Mouse (Mus musculus) MEL (cell line): ENCODE data around the gene Il6ra. TPM values are rescaled to one million over a fixed set of nuclear protein-coding genes. Genes with fewer than 3 reads are reported as not detected.

Source experiments
- DNase-seq: peaks from one replicate; pipeline ENCODE4 v3.0.0; 2011; ENCODE audit warnings: low read depth, low spot score
- H3K27ac ChIP-seq: 2 replicates; pipeline ENCODE4 v1.5.1; 2012; ENCODE audit warnings: low read depth, mild to moderate bottlenecking, control low read depth, low read length, moderate library complexity; ENCODE audit not compliant: control insufficient read depth
- H3K27me3 ChIP-seq, 2 experiments: fragments of 150-350 bp in 1 of 2; sonication (generic) in 1 of 2; 2 replicates each; pipeline ENCODE4 v1.6.1; 2012; ENCODE audit warnings: low read length in 2 of 2, mild to moderate bottlenecking in 2 of 2, improper control_type of control experiment in 1 of 2, moderate library complexity in 1 of 2; ENCODE audit not compliant: insufficient read depth in 2 of 2, control insufficient read depth in 1 of 2
- H3K36me3 ChIP-seq, 2 experiments: 2 replicates each; pipeline ENCODE4 v1.6.1; 2012 to 2014; ENCODE audit warnings: low read length in 2 of 2, improper control_type of control experiment in 1 of 2, inconsistent platforms in 1 of 2, mild to moderate bottlenecking in 1 of 2; ENCODE audit not compliant: insufficient read depth in 2 of 2, control insufficient read depth in 1 of 2
- H3K4me1 ChIP-seq, 2 experiments: fragments of 150-350 bp in 1 of 2; sonication (generic) in 1 of 2; 2 replicates each; pipeline ENCODE4 v1.6.1; 2012; ENCODE audit warnings: low read length in 2 of 2, improper control_type of control experiment in 1 of 2, mild to moderate bottlenecking in 1 of 2; ENCODE audit not compliant: insufficient read depth in 2 of 2, control insufficient read depth in 1 of 2
- H3K4me3 ChIP-seq, 2 experiments: fragments of 150-350 bp in 1 of 2; sonication (generic) in 1 of 2; 2 replicates each; pipeline ENCODE4 v1.5.1; 2012; ENCODE audit warnings: low read depth in 2 of 2, low read length in 2 of 2, mild to moderate bottlenecking in 2 of 2, moderate library complexity in 2 of 2, control low read depth in 1 of 2, improper control_type of control experiment in 1 of 2; ENCODE audit not compliant: control insufficient read depth in 1 of 2, insufficient read depth in 1 of 2
- H3K79me2 ChIP-seq: 2 replicates; pipeline ENCODE4 v1.6.1; 2012; ENCODE audit warnings: mild to moderate bottlenecking, low read length, moderate library complexity; ENCODE audit not compliant: control insufficient read depth, poor library complexity, insufficient read depth
- H3K9ac ChIP-seq: 2 replicates; pipeline ENCODE4 v1.6.1; 2012; ENCODE audit warnings: low read depth, mild to moderate bottlenecking, control low read depth, low read length, moderate library complexity; ENCODE audit not compliant: control insufficient read depth, poor library complexity, severe bottlenecking
- H3K9me3 ChIP-seq: fragments of 150-350 bp; sonication (generic); replicated peaks from 2 replicates; pipeline ENCODE4 v1.6.1; 2012; ENCODE audit warnings: mild to moderate bottlenecking, low read length, improper control_type of control experiment, moderate library complexity; ENCODE audit not compliant: insufficient read depth
- BHLHE40 ChIP-seq: IDR thresholded peaks from 2 replicates; pipeline ENCODE4 v1.6.1; 2012; ENCODE audit warnings: low read depth, mild to moderate bottlenecking, inconsistent platforms, low read length, improper control_type of control experiment, borderline replicate concordance
- CHD1 ChIP-seq: IDR thresholded peaks from 2 replicates; pipeline ENCODE4 v1.6.1; 2012; ENCODE audit warnings: low read depth, mild to moderate bottlenecking, inconsistent platforms, low read length, improper control_type of control experiment
- CHD2 ChIP-seq: IDR thresholded peaks from 2 replicates; pipeline ENCODE4 v1.6.1; 2011; ENCODE audit warnings: low read length, improper control_type of control experiment
- E2F4 ChIP-seq: IDR thresholded peaks from 2 replicates; pipeline ENCODE4 v1.6.1; 2011; ENCODE audit warnings: low read depth, low read length, improper control_type of control experiment, borderline replicate concordance
- ELF1 ChIP-seq: IDR thresholded peaks from 2 replicates; pipeline ENCODE4 v1.6.1; 2014; ENCODE audit warnings: low read depth, mild to moderate bottlenecking, inconsistent platforms, low read length, improper control_type of control experiment, moderate library complexity
- ETS1 ChIP-seq: IDR thresholded peaks from 2 replicates; pipeline ENCODE4 v1.6.1; 2012; ENCODE audit warnings: low read depth, mild to moderate bottlenecking, inconsistent platforms, low read length, improper control_type of control experiment, moderate library complexity
- GATA1 ChIP-seq: IDR thresholded peaks from 2 replicates; pipeline ENCODE4 v1.6.1; 2011; ENCODE audit warnings: low read depth, low read length, improper control_type of control experiment
- HCFC1 ChIP-seq: IDR thresholded peaks from 2 replicates; pipeline ENCODE4 v1.6.1; 2012; ENCODE audit warnings: low read depth, mild to moderate bottlenecking, inconsistent platforms, low read length, improper control_type of control experiment, moderate library complexity
- JUND ChIP-seq: IDR thresholded peaks from 2 replicates; pipeline ENCODE4 v1.6.1; 2011; ENCODE audit warnings: low read depth, mild to moderate bottlenecking, improper control_type of control experiment, low read length
- MAX ChIP-seq: IDR thresholded peaks from 2 replicates; pipeline ENCODE4 v1.6.1; 2011; ENCODE audit warnings: low read length, improper control_type of control experiment
- MEF2A ChIP-seq: IDR thresholded peaks from 2 replicates; pipeline ENCODE4 v1.6.1; 2014; ENCODE audit warnings: low read depth, mild to moderate bottlenecking, inconsistent platforms, low read length, improper control_type of control experiment; ENCODE audit not compliant: poor library complexity, insufficient replicate concordance, severe bottlenecking; ENCODE audit errors: extremely low read depth
- MXI1 ChIP-seq: IDR thresholded peaks from 2 replicates; pipeline ENCODE4 v1.6.1; 2011; ENCODE audit warnings: mild to moderate bottlenecking, low read depth, low read length, improper control_type of control experiment
- MYC ChIP-seq: IDR thresholded peaks from 2 replicates; pipeline ENCODE4 v1.6.1; 2011; ENCODE audit warnings: low read depth, mild to moderate bottlenecking, low read length, improper control_type of control experiment, moderate library complexity
- RCOR1 ChIP-seq: IDR thresholded peaks from 2 replicates; pipeline ENCODE4 v1.6.1; 2012; ENCODE audit warnings: low read depth, mild to moderate bottlenecking, inconsistent platforms, low read length, improper control_type of control experiment
- TCF12 ChIP-seq: IDR thresholded peaks from 2 replicates; pipeline ENCODE4 v1.6.1; 2014; ENCODE audit warnings: low read depth, mild to moderate bottlenecking, inconsistent platforms, low read length, improper control_type of control experiment, moderate library complexity
- UBTF ChIP-seq: IDR thresholded peaks from 2 replicates; pipeline ENCODE4 v1.6.1; 2012; ENCODE audit warnings: low read depth, mild to moderate bottlenecking, inconsistent platforms, low read length, improper control_type of control experiment, moderate library complexity, borderline replicate concordance; ENCODE audit not compliant: insufficient read depth
- USF2 ChIP-seq, 2 experiments: IDR thresholded peaks; 2 replicates each; pipeline ENCODE4 v1.6.1; 2011 to 2012; ENCODE audit warnings: improper control_type of control experiment in 2 of 2, low read length in 2 of 2, borderline replicate concordance in 1 of 2, inconsistent platforms in 1 of 2, low read depth in 1 of 2, mild to moderate bottlenecking in 1 of 2; ENCODE audit not compliant: insufficient read depth in 1 of 2
- ZC3H11A ChIP-seq: IDR thresholded peaks from 2 replicates; pipeline ENCODE4 v1.6.1; 2012; ENCODE audit warnings: low read depth, mild to moderate bottlenecking, inconsistent platforms, low read length, improper control_type of control experiment
- ZKSCAN1 ChIP-seq: IDR thresholded peaks from 2 replicates; pipeline ENCODE4 v1.6.1; 2012; ENCODE audit warnings: low read depth, mild to moderate bottlenecking, inconsistent platforms, low read length, improper control_type of control experiment, moderate library complexity
- polyA plus RNA-seq, 2 experiments: library from polyadenylated mRNA; stranded (reverse) in 1 of 2; unstranded in 1 of 2; fragments of >175 nt in 1 of 2; fragments of >200 nt in 1 of 2; gene quantifications; 2 replicates each; pipeline versions ENCODE4 v1.2.1 to v1.2.4; 2012; ENCODE audit warnings: low replicate concordance in 2 of 2, low read depth in 1 of 2; ENCODE audit not compliant: insufficient read length in 2 of 2, insufficient read depth in 1 of 2, missing spikeins in 1 of 2
- total RNA-seq: library from RNA; depleted of rRNA; stranded (reverse); fragments of 300-350 nt; gene quantifications from 2 replicates; pipeline ENCODE4 v1.2.3, GENCODE M21; 2012

The Il6ra gene
- total and polyA plus RNA-seq, 3 experiments = 0.15 to 3.4 TPM; not detected in 1

- TF ChIP-seq MXI1 = no peak
- TF ChIP-seq TCF12 = no peak
- no peak for TF ChIP-seq CHD1
- no peak for TF ChIP-seq GATA1
- no peak for TF ChIP-seq ZKSCAN1
- no peak for TF ChIP-seq MAX
- TF ChIP-seq ETS1 = no peak
- no peak for TF ChIP-seq ZC3H11A
- TF ChIP-seq JUND = no peak
- no peak for TF ChIP-seq HCFC1
- TF ChIP-seq MEF2A = no peak
- no peak for TF ChIP-seq CHD2
- no peak for TF ChIP-seq RCOR1
- TF ChIP-seq USF2 (IDR thresholded peaks at IDR 0.05; ENCODE audit: borderline replicate concordance in 1 of 2, insufficient read depth in 1 of 2, low read depth in 1 of 2, low read length in 2 of 2) = no peak
- peaks cover 0 to 17% of the 10 kb centered on the region in 2 experiments; a peak in 3 of 4 replicates for H3K4me1 ChIP-seq
Observed at GRCm38 (mm10) chr3:89898011-89898410, 15.0 kb downstream of the Il6ra start.

GRCm38 (mm10) chr3:89897204-89897796, 15.7 kb downstream of the Il6ra start:
- TF ChIP-seq ELF1 (no peak), CHD1 (no peak), E2F4 (no peak), MYC (no peak), MXI1 (no peak), ETS1 (no peak), UBTF (no peak), ZC3H11A (no peak), GATA1 (no peak), BHLHE40 (no peak)
- Histone ChIP-seq H3K4me1 (peaks cover 3 to 24% of the 10 kb centered on the region in 2 experiments; a peak in 3 of 4 replicates), H3K79me2 (no peaks in the 10 kb centered on the region), H3K27me3 (no peaks in the 10 kb centered on the region), H3K9ac (no peak overlapping the region), H3K9me3 (no peaks in the 10 kb centered on the region), H3K27ac (no peak overlapping the region), H3K4me3 (no peak overlapping the region), H3K36me3 (peaks cover 0 to 12% of the 10 kb centered on the region in 2 experiments; a peak in 2 of 4 replicates)
- no peak for DNase-seq

More at GRCm38 (mm10) chr3:89898011-89898410, 15.0 kb downstream of the Il6ra start:
- no peaks in the 10 kb centered on the region for H3K79me2 ChIP-seq
- no peak overlapping the region for H3K4me3 ChIP-seq
- DNase-seq = no peak
- no peaks in the 10 kb centered on the region for H3K27me3 ChIP-seq
- H3K9ac ChIP-seq = no peak overlapping the region
- peaks cover 0 to 9% of the 10 kb centered on the region in 2 experiments; a peak in 2 of 4 replicates for H3K36me3 ChIP-seq
- H3K27ac ChIP-seq = no peak overlapping the region
- H3K9me3 ChIP-seq = no peaks in the 10 kb centered on the region
